9 mouse cellular contexts compared by ENCODE assay signal in the genomic region with DNA sequence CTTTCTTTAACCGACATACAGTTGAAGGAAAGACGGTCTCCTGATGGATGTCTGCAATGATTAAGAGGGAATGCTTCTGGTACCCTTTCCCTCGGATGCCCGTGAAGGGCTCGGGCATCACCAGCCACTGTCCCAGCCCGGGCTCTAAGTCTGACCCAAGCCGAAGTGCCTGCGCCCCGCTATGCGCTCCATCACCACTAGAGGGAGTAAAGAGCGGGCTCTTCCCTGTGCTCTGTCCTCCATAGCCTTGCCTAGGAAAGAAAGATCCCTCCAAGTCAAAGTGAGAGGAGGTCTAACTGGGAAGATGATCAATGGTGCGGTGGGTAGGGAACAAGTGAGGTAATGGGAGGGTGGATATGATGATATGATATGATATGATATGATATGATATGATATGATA. TPM values are rescaled to one million over a fixed set of nuclear protein-coding genes. Genes with fewer than 3 reads are reported as not detected.
DNase-seq lines count a peak whose midpoint lies in the region; ATAC-seq and TF ChIP-seq lines count a peak whose summit lies in the region.
"Had no signal": no experiment of that assay in that cellular context is flagged by ENCODE, and none has a peak within 500 bp of the region (broad histone marks: within the 10 kb centered on the region; RNA-seq: fewer than 3 reads in every experiment).

No protein-coding gene starts in this region.

- POLR2A ChIA-PET in Patski (lab: Charles Lee): interaction anchor here (0.6 kb wide), 1 partner anchor 70 kb away, joined by 3 read pairs; no protein-coding TSS in a partner anchor

- H3K36me3 ChIP-seq in intestine, embryonic 16.5 days (ENCODE audit: control insufficient read depth, insufficient read depth, low read length): no peaks in the 10 kb centered on the region
- H3K36me3 ChIP-seq in limb, embryonic 10.5 days: no peaks in the 10 kb centered on the region
- H3K36me3 ChIP-seq in midbrain, embryonic 16.5 days (ENCODE audit: control insufficient read depth, insufficient read depth, low read length): no peaks in the 10 kb centered on the region
- no peaks in the 10 kb centered on the region for H3K36me3 ChIP-seq in splenic B cell, adult 2 months (ENCODE audit: control insufficient read depth, insufficient read depth, low read length, poor library complexity, severe bottlenecking)
- H3K36me3 ChIP-seq: embryonic facial prominence, embryonic 13.5 days had no signal

- no peak overlapping the region for H3K4me3 ChIP-seq in intestine, embryonic 16.5 days (ENCODE audit: low read length)
- no peak overlapping the region for H3K4me3 ChIP-seq in limb, embryonic 10.5 days
- H3K4me3 ChIP-seq in midbrain, embryonic 16.5 days (ENCODE audit: low read depth, low read length): no peak overlapping the region
- H3K4me3 ChIP-seq: embryonic facial prominence, embryonic 13.5 days had no signal

- no peaks in the 10 kb centered on the region for H3K4me1 ChIP-seq in intestine, embryonic 16.5 days (ENCODE audit: control insufficient read depth, insufficient read depth, low read length)
- H3K4me1 ChIP-seq in limb, embryonic 10.5 days: peaks cover 11% of the 10 kb centered on the region
- peaks cover 2% of the 10 kb centered on the region; the same call in 1 of the 2 replicates for H3K4me1 ChIP-seq in midbrain, embryonic 16.5 days (ENCODE audit: control insufficient read depth, insufficient read depth, low read length)

- in situ Hi-C loops in Patski (cut with MboI; ENCODE audit: low pct_unique_long_range_greater_than_20kb): no loop called here

- H3K4me2 ChIP-seq in intestine, embryonic 16.5 days (ENCODE audit: low read depth, low read length): no peak overlapping the region
- no peak overlapping the region for H3K4me2 ChIP-seq in midbrain, embryonic 16.5 days (ENCODE audit: low read length)
- H3K4me2 ChIP-seq: embryonic facial prominence, embryonic 13.5 days had no signal

- DNase-seq in 3134 (ENCODE audit: extremely low read depth, insufficient read length, low spot score) (peak; percentile 25), Patski (ENCODE audit: low read depth, low spot score) (no peak)
- peak; percentile 51 to 79 for DNase-seq in cerebellum, postnatal 4 days (ENCODE audit: low spot score in 2 of 2)
- DNase-seq in gastrocnemius, postnatal 10 days: peak; percentile 68
- DNase-seq in limb, embryonic 10.5 days (ENCODE audit: low spot score): peak; percentile 78
- DNase-seq in splenic B cell, adult 2 months (ENCODE audit: low read depth, low spot score): peak; percentile 65

- no peak for ATAC-seq in Patski
- ATAC-seq in intestine, embryonic 16.5 days: peak; percentile 72; the same call in 1 of the 2 replicates
- ATAC-seq in midbrain, embryonic 16.5 days: peak; percentile 76; the same call in 1 of the 2 replicates

- peak; percentile 90 for TF ChIP-seq CTCF in Patski (IDR thresholded peaks at IDR 0.05)

- peaks cover 4% of the 10 kb centered on the region for H3K27me3 ChIP-seq in Patski
- H3K27me3 ChIP-seq in intestine, embryonic 16.5 days (replicated peaks; ENCODE audit: control insufficient read depth, insufficient read depth, low read length): no peaks in the 10 kb centered on the region
- peaks cover 4% of the 10 kb centered on the region; the same call in 1 of the 2 replicates for H3K27me3 ChIP-seq in limb, embryonic 10.5 days (ENCODE audit: low read depth, poor library complexity, severe bottlenecking)
- no peaks in the 10 kb centered on the region for H3K27me3 ChIP-seq in midbrain, embryonic 16.5 days (ENCODE audit: control insufficient read depth, insufficient read depth, low read depth, low read length)
- no peaks in the 10 kb centered on the region for H3K27me3 ChIP-seq in splenic B cell, adult 2 months (ENCODE audit: control insufficient read depth, insufficient read depth, low read length, poor library complexity, severe bottlenecking)
- H3K27me3 ChIP-seq: embryonic facial prominence, embryonic 13.5 days had no signal

- 4% methylated on average over 12 of the region's 12 CpGs for WGBS in intestine, embryonic 16.5 days
- WGBS in limb, embryonic 10.5 days: 8% methylated on average over 12 of the region's 12 CpGs
- 3% methylated on average over 12 of the region's 12 CpGs for WGBS in midbrain, embryonic 16.5 days

- H3K9me3 ChIP-seq in intestine, embryonic 16.5 days (ENCODE audit: control insufficient read depth, low read length): no peaks in the 10 kb centered on the region
- no peaks in the 10 kb centered on the region for H3K9me3 ChIP-seq in limb, embryonic 10.5 days (replicated peaks)
- no peaks in the 10 kb centered on the region for H3K9me3 ChIP-seq in midbrain, embryonic 16.5 days (replicated peaks; ENCODE audit: control insufficient read depth, low read length, poor library complexity, severe bottlenecking)
- H3K9me3 ChIP-seq: embryonic facial prominence, embryonic 13.5 days had no signal

- no peak overlapping the region for H3K9ac ChIP-seq in intestine, embryonic 16.5 days (ENCODE audit: low read depth, low read length)
- no peak overlapping the region for H3K9ac ChIP-seq in midbrain, embryonic 16.5 days (ENCODE audit: low read depth, low read length)

- H3K27ac ChIP-seq in intestine, embryonic 16.5 days (ENCODE audit: low read length): no peak overlapping the region
- no peak overlapping the region for H3K27ac ChIP-seq in limb, embryonic 10.5 days
- no peak overlapping the region for H3K27ac ChIP-seq in midbrain, embryonic 16.5 days (ENCODE audit: low read length)
- H3K27ac ChIP-seq: embryonic facial prominence, embryonic 13.5 days had no signal

- CTCF ChIA-PET in Patski (lab: Charles Lee): no interaction called here

RNA-seq across cellular contexts. Expression of a gene that starts 23.5 kb away (rescaled TPM):
- not detected for polyA plus RNA-seq in Patski (2021)
- total RNA-seq in gastrocnemius, postnatal 10 days (2021): under 1 TPM in 1 of 2 experiments, not detected in 1; 0.07 TPM
- not detected in 2 replicates for polyA plus RNA-seq in intestine, embryonic 16.5 days (2015; fragmentation: Nextera tagmentation; extraction: Ambion mirVana)
- polyA plus RNA-seq in limb, embryonic 10.5 days (2016; fragmentation: Nextera tagmentation; extraction: Ambion mirVana): 0.33 TPM in 1 of 2 replicates, not detected in the other
- 1.5 and 1.9 TPM in 2 replicates for polyA plus RNA-seq in midbrain, embryonic 16.5 days (2015; fragmentation: Nextera tagmentation; extraction: Ambion mirVana)
